Mouse (Mus musculus): ENCODE measurements at regions not wholly inside any gene's neighbourhood (a gene's known extent, or its start where the extent isn't known, plus 50 kb on each side); places are given as distances from the start of the nearest gene placed in this dataset.

GRCm38 (mm10) chr7:124455659-124456058, 473.0 kb downstream of the Hs3st4 start:
- intact Hi-C loops (cut with DNase I) = no loop called here

GRCm38 (mm10) chr7:124487326-124487725, 504.7 kb downstream of the Hs3st4 start:
- intact Hi-C loops (cut with DNase I) = no loop called here
- DNase-seq = no peak

More at GRCm38 (mm10) chr7:124455659-124456058, 473.0 kb downstream of the Hs3st4 start:
- DNase-seq = no peak

GRCm38 (mm10) chr7:124491109-124491793, 508.6 kb downstream of the Hs3st4 start:
- intact Hi-C loops (cut with DNase I) = no loop called here
- DNase-seq = no peak

GRCm38 (mm10) chr7:124491851-124492390, 509.3 kb downstream of the Hs3st4 start:
- DNase-seq = peak; percentile 24
- intact Hi-C loops (cut with DNase I) = no loop called here

GRCm38 (mm10) chr7:124500636-124501035, 518.0 kb downstream of the Hs3st4 start:
- DNase-seq = no peak
- intact Hi-C loops (cut with DNase I) = no loop called here

- intact Hi-C loops (cut with DNase I) = no loop called here
- DNase-seq = no peak
Observed at GRCm38 (mm10) chr7:124502760-124503159, 520.1 kb downstream of the Hs3st4 start.

GRCm38 (mm10) chr7:124549038-124549437, 566.4 kb downstream of the Hs3st4 start:
- DNase-seq = no peak
- intact Hi-C loops (cut with DNase I) = no loop called here

GRCm38 (mm10) chr7:124557213-124557612, 574.5 kb downstream of the Hs3st4 start:
- intact Hi-C loops (cut with DNase I) = loop anchor here (10.0 kb wide), 1 partner anchor 152 kb away; no protein-coding TSS in a partner anchor
- no peak for DNase-seq

- no peak for DNase-seq
- intact Hi-C loops (cut with DNase I) = no loop called here
Observed at GRCm38 (mm10) chr7:124570804-124571203, 588.1 kb downstream of the Hs3st4 start.

GRCm38 (mm10) chr7:124573666-124574065, 591.0 kb downstream of the Hs3st4 start:
- no peak for DNase-seq

GRCm38 (mm10) chr7:124581342-124581741, 598.7 kb downstream of the Hs3st4 start:
- intact Hi-C loops (cut with DNase I) = no loop called here
- DNase-seq = no peak

More at GRCm38 (mm10) chr7:124573666-124574065, 591.0 kb downstream of the Hs3st4 start:
- intact Hi-C loops (cut with DNase I) = no loop called here

- intact Hi-C loops (cut with DNase I) = no loop called here
Observed at GRCm38 (mm10) chr7:124585296-124585695, 602.6 kb downstream of the Hs3st4 start.

GRCm38 (mm10) chr7:124591369-124591768, 608.7 kb downstream of the Hs3st4 start:
- DNase-seq = no peak
- intact Hi-C loops (cut with DNase I) = no loop called here

More at GRCm38 (mm10) chr7:124585296-124585695, 602.6 kb downstream of the Hs3st4 start:
- no peak for DNase-seq

- intact Hi-C loops (cut with DNase I) = no loop called here
- no peak for DNase-seq
Observed at GRCm38 (mm10) chr7:124593462-124593861, 610.8 kb downstream of the Hs3st4 start.

GRCm38 (mm10) chr7:124600767-124601166, 618.1 kb downstream of the Hs3st4 start:
- no peak for DNase-seq
- intact Hi-C loops (cut with DNase I) = no loop called here

- no peak for DNase-seq
- intact Hi-C loops (cut with DNase I) = no loop called here
Observed at GRCm38 (mm10) chr7:124604581-124604980, 621.9 kb downstream of the Hs3st4 start.

- intact Hi-C loops (cut with DNase I) = no loop called here
- DNase-seq = no peak
Observed at GRCm38 (mm10) chr7:124605978-124606377, 623.3 kb downstream of the Hs3st4 start.

GRCm38 (mm10) chr7:124607061-124607460, 624.4 kb downstream of the Hs3st4 start:
- intact Hi-C loops (cut with DNase I) = no loop called here
- DNase-seq = no peak

GRCm38 (mm10) chr7:124610437-124610836, 627.8 kb downstream of the Hs3st4 start:
- intact Hi-C loops (cut with DNase I) = no loop called here
- DNase-seq = no peak

- no peak for DNase-seq
- intact Hi-C loops (cut with DNase I) = no loop called here
Observed at GRCm38 (mm10) chr7:124647131-124647530, 664.5 kb downstream of the Hs3st4 start.

- DNase-seq = no peak
- intact Hi-C loops (cut with DNase I) = no loop called here
Observed at GRCm38 (mm10) chr7:124667180-124667968, 684.7 kb downstream of the Hs3st4 start.

- intact Hi-C loops (cut with DNase I) = no loop called here
- no peak for DNase-seq
Observed at GRCm38 (mm10) chr7:124668058-124668457, 685.4 kb downstream of the Hs3st4 start.

All from left cerebral cortex, postnatal 4 days (tissue).